Mouse (Mus musculus) NIH3T3 (cell line): Measurements from ENCODE around the gene Apobec4.

Source experiments
- DNase-seq: peaks from one replicate; pipeline ENCODE4 v3.0.0-alpha.2; 2012; ENCODE audit warnings: low read depth

The Apobec4 gene

GRCm38 (mm10) chr1:152750312-152750965 is at the start of gene Apobec4:
TSS of gene Apobec4 (plus strand) at chr1:152750551.
- DNase-seq: no peak

- DNase-seq: peak; percentile 54
Measured at GRCm38 (mm10) chr1:152701066-152701465, 49.3 kb upstream of the Apobec4 start.

GRCm38 (mm10) chr1:152702920-152703319 is 47.4 kb upstream of the Apobec4 start:
- DNase-seq: no peak

- DNase-seq: peak; percentile 25
Measured at GRCm38 (mm10) chr1:152703941-152704340, 46.4 kb upstream of the Apobec4 start.

GRCm38 (mm10) chr1:152707560-152707959 is 42.8 kb upstream of the Apobec4 start:
- no peak for DNase-seq

- DNase-seq: no peak
Measured at GRCm38 (mm10) chr1:152711037-152711436, 39.3 kb upstream of the Apobec4 start.

- DNase-seq: no peak
Measured at GRCm38 (mm10) chr1:152713924-152714323, 36.4 kb upstream of the Apobec4 start.

GRCm38 (mm10) chr1:152714405-152714804 is 35.9 kb upstream of the Apobec4 start:
- DNase-seq: no peak

GRCm38 (mm10) chr1:152717329-152717728 is 33.0 kb upstream of the Apobec4 start:
- DNase-seq: no peak

GRCm38 (mm10) chr1:152718200-152718599 is 32.2 kb upstream of the Apobec4 start:
- DNase-seq: no peak

- DNase-seq: no peak
Measured at GRCm38 (mm10) chr1:152720969-152721368, 29.4 kb upstream of the Apobec4 start.

GRCm38 (mm10) chr1:152721535-152722198 is 28.7 kb upstream of the Apobec4 start:
- no peak for DNase-seq

- DNase-seq: peak; percentile 34
Measured at GRCm38 (mm10) chr1:152724286-152724685, 26.1 kb upstream of the Apobec4 start.

GRCm38 (mm10) chr1:152726095-152726494 is 24.3 kb upstream of the Apobec4 start:
- no peak for DNase-seq

- peak; percentile 35 for DNase-seq
Measured at GRCm38 (mm10) chr1:152727604-152728236, 22.6 kb upstream of the Apobec4 start.

GRCm38 (mm10) chr1:152738793-152739192 is 11.6 kb upstream of the Apobec4 start:
- DNase-seq: no peak

GRCm38 (mm10) chr1:152739374-152739773 is 11.0 kb upstream of the Apobec4 start:
- no peak for DNase-seq

- no peak for DNase-seq
Measured at GRCm38 (mm10) chr1:152743095-152743826, 7.1 kb upstream of the Apobec4 start.

GRCm38 (mm10) chr1:152746426-152746825 is 3.9 kb upstream of the Apobec4 start:
- peak; percentile 94 for DNase-seq

- no peak for DNase-seq
Measured at GRCm38 (mm10) chr1:152749276-152749675, 1.1 kb upstream of the Apobec4 start.

- peak; percentile 59 for DNase-seq
Measured at GRCm38 (mm10) chr1:152761791-152762190, 11.4 kb downstream of the Apobec4 start.

- DNase-seq: peak; percentile 99
Measured at GRCm38 (mm10) chr1:152766032-152766772, 15.9 kb downstream of the Apobec4 start, which contains the start of the genes Rgl1 and Arpc5. TSS of gene Rgl1 (minus strand) at chr1:152766351. TSS of gene Arpc5 (plus strand) at chr1:152766542.
